Mouse (Mus musculus) olfactory bulb, adult 2 months (tissue): ENCODE results near the gene Nr1h3.

Experiments used
- CTCF ChIP-seq: fragments of 200-500 bp; IDR thresholded peaks from 2 replicates; pipeline ENCODE4 v1.5.1; 2012; ENCODE audit warnings: low read depth, mild to moderate bottlenecking, low read length, moderate library complexity; ENCODE audit not compliant: insufficient read depth
- POLR2A ChIP-seq: fragments of 200-500 bp; IDR thresholded peaks from 2 replicates; pipeline ENCODE4 v1.6.1; 2012; ENCODE audit warnings: mild to moderate bottlenecking, low read depth, low read length, moderate library complexity; ENCODE audit not compliant: insufficient read depth

DNA sequence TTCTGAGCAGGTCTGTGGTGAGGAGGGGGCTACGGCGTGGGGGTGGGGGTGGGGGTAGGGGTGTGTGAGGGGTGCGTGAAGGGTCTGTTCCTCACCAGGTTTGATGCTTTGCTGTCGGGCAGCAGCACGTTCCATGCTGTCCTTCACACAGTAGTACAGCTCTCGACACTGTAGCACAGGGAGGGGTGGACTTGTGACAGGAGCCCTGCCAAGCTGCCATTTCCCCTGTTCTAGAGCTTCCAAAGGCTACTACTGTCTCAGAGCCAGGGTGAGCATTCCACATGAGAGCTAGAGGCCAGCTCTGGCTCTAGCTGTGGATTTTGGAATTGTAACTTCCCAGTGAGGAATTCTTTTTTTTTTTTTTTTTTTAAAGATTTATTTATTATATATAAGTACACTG, 59.7 kb downstream of the Nr1h3 start:
- TF ChIP-seq POLR2A, result no peak
- TF ChIP-seq CTCF, result no peak
